Mouse (Mus musculus): ENCODE data around the gene Mfsd14a. TPM values are rescaled to one million over a fixed set of nuclear protein-coding genes. Genes with fewer than 3 reads are reported as not detected.
A peak's percentile ranks its signal among the peaks of the same experiment; 100 is the strongest.
"Not testable (repeated sequence)": the region's sequence is repeated elsewhere in the genome, so short reads cannot be mapped to it uniquely, and the experiment has no call there.

Gene Mfsd14a
- polyA plus RNA-seq, 1 experiment from 2014 or later, result 79.6 TPM

DNA sequence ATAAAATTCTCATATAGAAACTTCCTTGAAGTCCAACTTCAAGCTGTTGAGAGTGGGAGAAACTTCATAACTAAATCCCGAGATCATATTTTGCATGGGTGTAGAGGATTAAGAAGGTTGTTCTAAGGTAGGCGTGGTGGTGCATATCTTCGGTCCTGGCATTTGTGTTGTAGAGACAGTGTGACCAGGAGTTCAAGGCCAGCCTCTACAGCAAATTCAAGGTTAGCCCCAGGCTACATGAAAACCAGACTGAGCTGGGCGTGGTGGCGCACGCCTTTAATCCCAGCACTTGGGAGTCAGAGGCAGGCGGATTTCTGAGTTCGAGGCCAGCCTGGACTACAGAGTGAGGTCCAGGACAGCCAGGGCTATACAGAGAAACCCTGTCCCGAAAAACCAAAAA, 1.8 kb upstream of the Mfsd14a start:
- H3K36me3 ChIP-seq; H3K9ac ChIP-seq (replicated peaks); H3K9me3 ChIP-seq; H3K27me3 ChIP-seq; H3K4me3 ChIP-seq; H3K4me2 ChIP-seq (replicated peaks); ATAC-seq (ENCODE audit: low FRiP score, low read depth); H3K27ac ChIP-seq (replicated peaks): not testable (repeated sequence)
- WGBS, result 89% methylated on average over 9 of the region's 9 CpGs
- H3K4me1 ChIP-seq, result peaks cover 22% of the 10 kb centered on the region

DNA sequence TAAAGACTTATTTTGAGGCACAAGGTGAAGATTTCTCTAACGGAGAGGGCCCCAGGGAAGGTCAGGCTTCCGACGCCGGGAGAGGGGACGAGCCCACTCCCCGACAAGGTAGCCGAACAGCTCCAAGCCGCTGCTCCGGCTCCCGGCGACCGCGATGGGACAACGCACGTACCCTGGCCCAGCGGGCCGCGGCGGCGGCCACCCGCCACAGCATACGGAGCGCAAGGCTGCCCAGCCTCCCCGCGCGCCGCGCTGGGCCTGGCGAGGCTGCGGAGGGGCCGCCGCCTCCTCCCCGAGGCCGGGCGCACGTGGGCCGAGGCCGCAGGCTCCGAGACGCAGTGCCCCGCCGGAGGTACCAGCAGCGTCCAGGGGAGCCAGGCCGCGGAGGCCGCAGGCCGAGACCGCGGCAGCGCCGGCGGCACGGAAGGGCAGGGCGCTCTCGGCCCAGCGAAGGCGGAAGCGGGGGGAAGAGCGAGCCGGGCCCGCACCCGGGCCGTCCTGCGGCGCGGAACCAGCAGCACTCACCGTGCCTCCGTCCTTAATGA, 535 bp downstream of the Mfsd14a start:
- under 1% methylated on average over 54 of the region's 68 CpGs for WGBS
- H3K9ac ChIP-seq (replicated peaks), result peak overlapping the region; percentile 96
- peak overlapping the region; percentile 99 for H3K4me3 ChIP-seq

DNA sequence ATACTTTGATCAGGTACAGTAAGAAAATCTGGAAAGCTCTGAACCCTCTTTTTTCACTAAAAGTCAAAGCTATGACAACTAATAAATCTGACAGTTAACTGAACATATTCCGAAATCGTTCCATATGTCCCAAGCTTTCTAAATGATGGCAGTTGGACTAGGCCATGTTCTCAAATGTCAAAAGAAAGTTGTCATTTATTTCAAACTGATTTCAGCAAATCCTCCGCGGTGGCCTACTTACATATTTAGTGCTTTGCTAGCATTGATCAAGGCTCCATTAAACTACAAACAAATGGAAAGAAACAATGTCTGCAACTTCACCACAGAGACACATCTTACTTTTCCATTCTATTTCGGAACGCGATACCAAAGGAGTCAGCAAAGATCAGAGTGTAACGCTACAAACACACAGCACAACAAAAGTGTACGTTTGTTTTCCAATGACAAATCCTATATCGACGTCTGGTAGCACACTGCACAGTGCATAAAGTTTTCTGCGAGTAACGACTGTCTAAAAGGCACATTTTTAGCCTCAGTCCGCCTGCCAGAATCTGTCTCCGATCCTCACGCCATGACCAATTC, 1.1 kb downstream of the Mfsd14a start:
- Histone ChIP-seq H3K4me1 (peaks cover 36% of the 10 kb centered on the region), H3K36me3 (no peaks in the 10 kb centered on the region), H3K9me3 (no peaks in the 10 kb centered on the region), H3K27ac (replicated peaks) (peak overlapping the region; percentile 96), H3K9ac (replicated peaks) (peak overlapping the region; percentile 96), H3K4me3 (peak overlapping the region; percentile 99), H3K4me2 (replicated peaks) (peak overlapping the region; percentile 77), H3K27me3 (no peaks in the 10 kb centered on the region)
- ATAC-seq (ENCODE audit: low FRiP score, low read depth), result 0 out of 2 replicates have a peak, but pooled peaks have one; percentile 0
- 9% methylated on average over 16 of the region's 16 CpGs for WGBS

More for the DNA sequence above, 535 bp downstream of the Mfsd14a start:
- peaks cover 35% of the 10 kb centered on the region for H3K4me1 ChIP-seq
- no peaks in the 10 kb centered on the region for H3K9me3 ChIP-seq
- no peaks in the 10 kb centered on the region for H3K27me3 ChIP-seq
- peak overlapping the region; percentile 96 for H3K27ac ChIP-seq (replicated peaks)
- H3K36me3 ChIP-seq, result no peaks in the 10 kb centered on the region
- peak; percentile 89 for ATAC-seq (ENCODE audit: low FRiP score, low read depth)
- peak overlapping the region; percentile 77 for H3K4me2 ChIP-seq (replicated peaks)

- Histone ChIP-seq H3K27me3 (no peaks in the 10 kb centered on the region), H3K4me2 (replicated peaks) (no peak overlapping the region), H3K36me3 (no peaks in the 10 kb centered on the region), H3K4me1 (peaks cover 36% of the 10 kb centered on the region), H3K9ac (replicated peaks) (no peak overlapping the region), H3K9me3 (no peaks in the 10 kb centered on the region), H3K27ac (replicated peaks) (no peak overlapping the region), H3K4me3 (no peak overlapping the region)
- no peak for ATAC-seq (ENCODE audit: low FRiP score, low read depth)
- 85% methylated on average over 13 of the region's 13 CpGs for WGBS
Measured at GRCm38 (mm10) chr3:116659856-116660430, 2.5 kb downstream of the Mfsd14a start.

DNA sequence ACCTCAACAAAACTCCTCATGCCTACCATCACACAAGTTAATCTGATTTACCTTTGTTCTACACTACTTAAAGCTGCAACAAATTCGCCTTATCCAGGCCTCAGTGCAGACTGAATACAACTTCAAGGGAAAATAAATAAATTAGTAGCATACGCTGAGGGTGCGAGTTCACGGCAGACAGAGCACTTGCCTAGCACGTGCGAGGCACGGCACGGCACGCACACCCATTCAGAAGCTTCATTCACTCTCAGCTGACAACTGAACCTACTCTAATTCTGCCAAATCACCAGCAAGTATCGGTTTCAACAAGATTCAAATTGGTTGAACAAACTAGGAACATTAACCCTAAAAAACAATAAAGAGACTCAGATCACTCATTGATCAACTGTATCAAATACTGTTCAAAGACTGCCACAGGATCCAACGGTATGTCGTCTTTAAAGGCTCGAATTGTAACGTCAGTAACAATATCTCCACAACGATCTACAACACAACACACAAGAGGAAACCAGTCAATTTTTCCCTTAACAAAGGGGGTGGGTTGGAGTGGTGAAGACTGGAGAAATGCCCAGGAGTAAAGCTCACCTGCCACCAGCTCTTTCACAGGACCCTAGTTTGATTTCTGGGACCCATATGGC, 3.4 kb downstream of the Mfsd14a start:
- Histone ChIP-seq H3K27me3 (no peaks in the 10 kb centered on the region), H3K4me1 (peaks cover 36% of the 10 kb centered on the region)
- 65% methylated on average over 15 of the region's 15 CpGs for WGBS

DNA sequence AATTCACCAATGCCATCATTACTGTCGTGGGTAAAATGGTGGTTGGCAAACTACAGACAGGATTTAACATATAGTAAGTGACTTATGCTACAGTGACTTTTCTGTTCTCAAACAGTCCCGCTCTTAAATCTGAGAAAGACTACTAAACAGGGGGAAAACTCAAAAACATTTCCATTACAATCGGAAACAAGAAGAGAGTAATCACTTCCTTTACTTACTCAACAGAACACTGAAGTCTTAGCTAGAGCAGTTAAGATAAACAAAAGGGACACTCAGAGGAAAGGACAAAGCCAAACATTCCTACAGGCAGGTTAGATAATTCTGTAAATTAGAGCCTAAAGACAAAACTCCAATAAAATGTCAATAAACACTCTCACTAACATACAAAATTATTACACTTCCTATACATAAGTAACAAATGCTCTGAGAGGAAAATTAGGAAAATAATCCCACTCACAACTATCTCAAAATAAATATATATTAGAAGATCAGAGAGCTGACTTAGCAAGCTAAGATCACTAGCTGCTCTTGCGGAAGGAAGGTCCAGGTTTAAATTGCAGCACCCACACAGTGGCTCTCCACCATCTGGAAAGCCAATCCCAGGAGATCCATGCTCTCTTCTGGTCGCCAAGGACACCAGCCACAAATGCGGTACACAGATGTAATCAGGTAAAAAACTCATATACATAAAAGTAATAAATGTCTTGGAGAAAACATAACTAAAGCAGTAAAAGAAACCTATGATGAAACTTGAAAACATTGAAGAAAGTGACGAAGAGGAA, 6.1 kb downstream of the Mfsd14a start:
- no peak overlapping the region for H3K4me2 ChIP-seq (replicated peaks)
- WGBS, result 83% methylated on average over 7 of the region's 7 CpGs
- no peak overlapping the region for H3K9ac ChIP-seq (replicated peaks)
- no peak overlapping the region for H3K27ac ChIP-seq (replicated peaks)
- no peaks in the 10 kb centered on the region for H3K36me3 ChIP-seq
- no peak for ATAC-seq (ENCODE audit: low FRiP score, low read depth)
- peaks cover 42% of the 10 kb centered on the region for H3K4me1 ChIP-seq
- H3K27me3 ChIP-seq, result no peaks in the 10 kb centered on the region
- H3K9me3 ChIP-seq, result no peaks in the 10 kb centered on the region
- H3K4me3 ChIP-seq, result no peak overlapping the region

More for the DNA sequence above, 3.4 kb downstream of the Mfsd14a start:
- H3K36me3 ChIP-seq, result no peaks in the 10 kb centered on the region
- H3K27ac ChIP-seq (replicated peaks), result no peak overlapping the region
- ATAC-seq (ENCODE audit: low FRiP score, low read depth), result no peak
- H3K9ac ChIP-seq (replicated peaks), result no peak overlapping the region
- no peak overlapping the region for H3K4me3 ChIP-seq
- H3K4me2 ChIP-seq (replicated peaks), result no peak overlapping the region
- H3K9me3 ChIP-seq, result no peaks in the 10 kb centered on the region

GRCm38 (mm10) chr3:116654051-116654450, 8.4 kb downstream of the Mfsd14a start:
- H3K4me2 ChIP-seq (replicated peaks); H3K9ac ChIP-seq (replicated peaks); ATAC-seq (ENCODE audit: low FRiP score, low read depth); H3K9me3 ChIP-seq; H3K27me3 ChIP-seq; H3K27ac ChIP-seq (replicated peaks); H3K4me3 ChIP-seq; H3K36me3 ChIP-seq: not testable (repeated sequence)
- 97% methylated on average over 11 of the region's 11 CpGs for WGBS
- H3K4me1 ChIP-seq, result peaks cover 22% of the 10 kb centered on the region

DNA sequence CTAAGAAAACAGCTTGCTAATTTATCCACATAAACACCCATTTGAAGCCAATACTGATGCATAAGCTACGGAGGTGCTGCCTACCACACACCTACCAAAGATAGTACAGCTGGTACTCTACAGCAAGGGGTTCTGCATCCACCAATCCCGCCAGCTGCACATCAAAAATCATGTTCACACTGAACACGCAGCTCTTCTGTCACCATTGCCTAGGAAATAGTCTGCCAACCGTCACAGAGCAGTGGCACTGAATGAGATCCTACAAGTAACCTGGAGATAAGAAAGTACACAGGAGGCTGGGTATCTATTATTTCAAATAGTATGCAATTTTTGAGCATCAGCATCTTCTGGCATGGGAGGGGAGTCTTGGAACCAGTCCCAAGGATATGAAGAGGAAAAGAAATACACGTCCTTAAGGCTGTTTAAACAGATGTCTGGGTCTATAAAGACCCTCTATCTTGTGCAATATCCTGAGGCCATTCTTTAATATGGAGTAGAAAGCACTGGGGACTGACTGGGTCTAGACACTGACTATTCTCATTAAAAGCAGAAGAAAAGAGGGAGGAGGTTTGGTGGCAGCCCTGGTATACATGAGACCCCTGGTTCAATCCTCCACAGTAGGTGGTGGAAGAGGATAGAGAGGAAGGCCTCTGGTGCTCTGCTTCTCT, 9.1 kb downstream of the Mfsd14a start:
- no peaks in the 10 kb centered on the region for H3K27me3 ChIP-seq
- WGBS, result 80% methylated on average over 5 of the region's 5 CpGs
- H3K27ac ChIP-seq (replicated peaks), result no peak overlapping the region
- H3K9me3 ChIP-seq, result no peaks in the 10 kb centered on the region
- no peak overlapping the region for H3K4me2 ChIP-seq (replicated peaks)
- H3K4me1 ChIP-seq, result peaks cover 18% of the 10 kb centered on the region; the same call in 1 of the 2 replicates
- H3K4me3 ChIP-seq, result no peak overlapping the region
- H3K9ac ChIP-seq (replicated peaks), result no peak overlapping the region
- H3K36me3 ChIP-seq, result peaks cover 6% of the 10 kb centered on the region; the same call in 1 of the 2 replicates
- no peak for ATAC-seq (ENCODE audit: low FRiP score, low read depth)

GRCm38 (mm10) chr3:116652033-116652446, 10.4 kb downstream of the Mfsd14a start:
- ATAC-seq (ENCODE audit: low FRiP score, low read depth), result peak; percentile 41; the same call in 1 of the 2 replicates
- WGBS, result 70% methylated on average over 3 of the region's 3 CpGs
- Histone ChIP-seq H3K27ac (replicated peaks) (no peak overlapping the region), H3K36me3 (peaks cover 6% of the 10 kb centered on the region; the same call in 1 of the 2 replicates), H3K4me3 (no peak overlapping the region), H3K27me3 (no peaks in the 10 kb centered on the region), H3K4me1 (peaks cover 12% of the 10 kb centered on the region; the same call in 1 of the 2 replicates), H3K9ac (replicated peaks) (no peak overlapping the region), H3K9me3 (no peaks in the 10 kb centered on the region), H3K4me2 (replicated peaks) (no peak overlapping the region)

- peaks cover 19% of the 10 kb centered on the region for H3K36me3 ChIP-seq
- H3K9ac ChIP-seq (replicated peaks), result no peak overlapping the region
- 98% methylated on average over 9 of the region's 9 CpGs for WGBS
- no peak overlapping the region for H3K27ac ChIP-seq (replicated peaks)
- no peaks in the 10 kb centered on the region for H3K27me3 ChIP-seq
- H3K4me2 ChIP-seq (replicated peaks), result no peak overlapping the region
- no peak overlapping the region for H3K4me3 ChIP-seq
- H3K4me1 ChIP-seq, result peaks cover 10% of the 10 kb centered on the region; the same call in 1 of the 2 replicates
- H3K9me3 ChIP-seq, result no peaks in the 10 kb centered on the region
- ATAC-seq (ENCODE audit: low FRiP score, low read depth), result no peak
Measured at GRCm38 (mm10) chr3:116650698-116651097, 11.8 kb downstream of the Mfsd14a start.

DNA sequence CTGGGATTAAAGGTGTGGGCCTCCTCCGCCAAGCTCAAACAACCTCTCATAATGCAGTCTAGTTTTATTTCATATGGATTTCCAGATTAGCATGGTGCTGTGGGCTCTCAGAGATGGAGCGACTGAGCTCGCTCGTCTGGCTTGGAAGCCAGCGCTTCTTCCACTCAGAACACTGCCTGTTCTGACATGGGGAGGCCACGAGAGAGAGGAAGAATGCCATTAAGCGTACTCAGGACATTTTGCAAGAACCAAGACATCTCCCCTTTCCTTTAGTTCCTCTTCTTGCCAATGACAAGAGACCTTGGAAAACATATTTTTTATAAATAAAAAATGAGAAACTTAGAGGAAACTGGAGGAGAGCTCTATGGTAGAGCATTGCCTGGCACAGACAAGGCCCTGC, 13.7 kb downstream of the Mfsd14a start:
- no peak overlapping the region for H3K4me3 ChIP-seq
- H3K9ac ChIP-seq (replicated peaks), result no peak overlapping the region
- 94% methylated on average over 7 of the region's 7 CpGs for WGBS
- H3K9me3 ChIP-seq, result no peaks in the 10 kb centered on the region
- H3K27ac ChIP-seq (replicated peaks), result no peak overlapping the region
- peaks cover 10% of the 10 kb centered on the region; the same call in 1 of the 2 replicates for H3K4me1 ChIP-seq
- H3K27me3 ChIP-seq, result no peaks in the 10 kb centered on the region
- peaks cover 35% of the 10 kb centered on the region for H3K36me3 ChIP-seq
- no peak overlapping the region for H3K4me2 ChIP-seq (replicated peaks)
- ATAC-seq (ENCODE audit: low FRiP score, low read depth), result no peak

Measured in midbrain, embryonic 12.5 days (tissue).